Mouse (Mus musculus): ENCODE data around the gene Pwp2.

- TF ChIP-seq EP300 (IDR thresholded peaks at IDR 0.05): no peak
- TF ChIP-seq CTCF (IDR thresholded peaks at IDR 0.05): no peak
Observed at GRCm38 (mm10) chr10:78138812-78139523, 46.0 kb downstream of the Pwp2 start.

All from lung, postnatal 0 days (tissue).